Mouse (Mus musculus): ENCODE measurements around the gene Sik3. TPM values are rescaled to one million over a fixed set of nuclear protein-coding genes. Genes with fewer than 3 reads are reported as not detected.
A peak's percentile ranks its signal among the peaks of the same experiment; 100 is the strongest.

Gene Sik3
- 10 to 100 TPM; 38.0 to 41.1 TPM for total RNA-seq (2021)
- long read RNA-seq, experiment 1, full-length matches to known transcripts: 5 of 36 reads
- long read RNA-seq, experiment 1, partial matches to known transcripts: 24 of 36 reads
- long read RNA-seq, experiment 1, other reads (novel, unspliced or antisense): 7 of 36 reads
- long read RNA-seq, experiment 2, full-length matches to known transcripts: 8 of 33 reads
- long read RNA-seq, experiment 2, partial matches to known transcripts: 22 of 33 reads
- long read RNA-seq, experiment 2, other reads (novel, unspliced or antisense): 3 of 33 reads

- intact Hi-C loops (cut with DNase I): loop anchor here (5.0 kb wide), 1 partner anchor 70 kb away; no protein-coding TSS in a partner anchor
- TF ChIP-seq CTCF (IDR thresholded peaks at IDR 0.05): peak; percentile 87
- DNase-seq: peak; percentile 97
- H3K4me3 ChIP-seq: peak within 1 kb of the TSS; percentile 100
- H3K27ac ChIP-seq: peak within 1 kb of the TSS; percentile 99
Observed at GRCm38 (mm10) chr9:46012091-46013008, at the start of gene Sik3, which contains the start of gene Pafah1b2. TSS of gene Sik3 (plus strand) at chr9:46012820. TSS of gene Pafah1b2 (minus strand) at chr9:46012690.

DNA sequence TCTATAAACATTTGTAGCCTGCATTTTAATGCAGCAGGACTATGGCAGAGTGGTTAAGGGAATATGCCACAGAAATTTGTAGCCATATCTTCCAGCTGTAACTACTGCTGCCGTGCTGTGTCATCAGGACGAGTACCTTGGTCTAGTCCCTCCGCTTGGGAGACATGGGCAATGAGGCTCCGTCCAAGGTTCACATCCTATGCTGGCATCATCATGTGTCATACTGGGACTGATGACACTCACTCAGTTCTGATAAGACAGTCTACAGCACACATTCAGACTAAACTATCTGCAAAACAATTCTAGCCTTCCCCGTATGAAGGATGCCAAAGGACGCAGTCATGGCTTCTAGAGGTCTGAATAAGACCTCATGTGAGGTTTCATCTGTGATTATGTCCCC, 49.0 kb upstream of the Sik3 start:
- H3K4me3 ChIP-seq: no peak overlapping the region
- TF ChIP-seq CTCF (IDR thresholded peaks at IDR 0.05): no peak
- intact Hi-C loops (cut with DNase I): no loop called here
- H3K27ac ChIP-seq: peak overlapping the region; percentile 58
- DNase-seq: no peak

- TF ChIP-seq CTCF (IDR thresholded peaks at IDR 0.05): peak; percentile 33
- no peak for DNase-seq
- intact Hi-C loops (cut with DNase I): no loop called here
- H3K4me3 ChIP-seq: no peak overlapping the region
- no peak overlapping the region for H3K27ac ChIP-seq
Observed at GRCm38 (mm10) chr9:45976884-45977283, 35.7 kb upstream of the Sik3 start.

- Histone ChIP-seq H3K4me3 (no peak overlapping the region), H3K27ac (no peak overlapping the region)
- no peak for TF ChIP-seq CTCF (IDR thresholded peaks at IDR 0.05)
- intact Hi-C loops (cut with DNase I): no loop called here
- no peak for DNase-seq
Observed at GRCm38 (mm10) chr9:45979778-45980177, 32.8 kb upstream of the Sik3 start.

GRCm38 (mm10) chr9:45980611-45981010, 32.0 kb upstream of the Sik3 start:
- no peak overlapping the region for H3K4me3 ChIP-seq
- intact Hi-C loops (cut with DNase I): no loop called here
- no peak for TF ChIP-seq CTCF (IDR thresholded peaks at IDR 0.05)
- H3K27ac ChIP-seq: no peak overlapping the region
- DNase-seq: no peak

- peak; percentile 27; the same call in 1 of the 2 replicates for TF ChIP-seq CTCF (IDR thresholded peaks at IDR 0.05)
Observed at GRCm38 (mm10) chr9:45981331-45981730, 31.3 kb upstream of the Sik3 start.

DNA sequence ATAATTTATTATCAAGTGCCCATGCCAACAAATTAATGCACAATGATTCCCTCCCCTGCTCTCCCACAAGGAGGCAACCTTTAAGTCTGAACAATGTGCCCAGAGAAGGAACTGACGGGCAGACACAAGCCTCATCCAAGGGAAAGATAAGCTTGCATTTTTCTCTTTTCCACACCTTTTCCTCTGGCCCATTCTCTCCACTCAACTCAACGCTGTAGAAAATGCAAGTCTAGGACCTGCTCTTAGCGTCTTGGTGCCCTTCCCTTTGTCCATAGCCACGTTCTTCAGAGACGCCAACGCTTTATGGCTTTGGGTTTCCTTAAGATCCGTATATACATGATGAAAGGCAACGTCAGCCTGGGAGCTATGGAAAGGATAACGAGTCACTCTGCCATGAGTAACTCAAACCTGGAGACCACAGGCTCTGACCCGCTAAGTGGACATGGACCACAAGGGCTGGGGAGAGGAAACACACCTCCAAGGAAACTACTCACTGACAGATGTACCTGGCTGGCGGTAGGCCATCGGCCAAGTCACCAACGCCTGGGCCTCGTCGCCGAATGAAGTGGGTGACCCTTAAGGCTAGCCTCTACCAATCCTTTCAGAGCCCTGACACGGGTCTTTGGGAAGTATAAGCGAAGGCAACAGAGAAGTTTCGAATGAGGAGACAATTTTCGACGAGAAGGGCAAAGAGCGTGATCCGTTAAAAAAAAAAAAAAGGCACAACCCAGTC, 28.8 kb upstream of the Sik3 start:
- no peak; the same call in 1 of the 2 replicates for TF ChIP-seq CTCF (IDR thresholded peaks at IDR 0.05)
- intact Hi-C loops (cut with DNase I): no loop called here
- DNase-seq: no peak
- Histone ChIP-seq H3K27ac (peak overlapping the region; percentile 96), H3K4me3 (peak overlapping the region; percentile 97)

More at GRCm38 (mm10) chr9:45981331-45981730, 31.3 kb upstream of the Sik3 start:
- Histone ChIP-seq H3K4me3 (no peak overlapping the region), H3K27ac (no peak overlapping the region)
- intact Hi-C loops (cut with DNase I): no loop called here
- no peak for DNase-seq

DNA sequence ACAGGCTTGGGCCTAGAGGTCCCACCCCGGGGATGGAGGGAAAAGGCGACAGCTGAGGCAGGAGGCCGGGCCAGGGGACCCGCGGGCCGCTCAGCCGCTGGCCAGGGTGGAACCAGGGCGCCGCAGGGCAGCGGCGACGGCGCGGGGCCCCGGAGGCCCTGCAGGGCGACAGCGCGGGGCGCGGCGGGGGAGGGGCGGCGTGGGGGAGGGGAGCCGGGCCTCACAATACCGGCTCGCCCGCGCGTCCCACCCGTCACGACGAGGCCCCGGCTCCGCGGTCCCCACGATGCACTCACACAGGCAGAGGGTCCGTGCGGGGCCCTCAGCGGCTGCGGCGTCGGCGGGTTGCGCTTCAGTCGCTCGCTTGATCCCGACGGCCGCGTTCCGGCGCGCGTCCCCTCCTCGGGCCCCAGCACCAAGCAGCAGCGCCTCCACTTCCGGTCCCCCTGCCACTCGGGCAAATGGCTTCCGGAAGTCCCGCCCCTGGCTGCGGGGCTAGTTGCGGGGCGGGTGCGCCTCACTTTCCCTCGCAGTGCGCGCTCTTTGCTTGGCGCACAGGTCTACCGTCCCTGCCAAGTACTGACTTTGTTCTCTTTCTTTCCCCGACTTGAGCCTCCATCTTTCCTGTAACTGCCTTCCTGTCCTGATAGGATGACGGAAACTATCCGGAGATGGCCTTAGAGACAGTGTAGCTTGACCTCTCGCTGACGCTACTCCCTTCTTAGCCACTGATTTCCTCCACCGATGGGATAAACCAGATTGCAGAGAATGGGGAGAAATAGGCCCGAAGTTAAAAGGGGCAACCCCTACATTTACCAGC, 28.0 kb upstream of the Sik3 start:
- intact Hi-C loops (cut with DNase I): loop anchor here (1.0 kb wide), 1 partner anchor 29 kb away; the partner anchor contains the start of gene Sidt2

DNA sequence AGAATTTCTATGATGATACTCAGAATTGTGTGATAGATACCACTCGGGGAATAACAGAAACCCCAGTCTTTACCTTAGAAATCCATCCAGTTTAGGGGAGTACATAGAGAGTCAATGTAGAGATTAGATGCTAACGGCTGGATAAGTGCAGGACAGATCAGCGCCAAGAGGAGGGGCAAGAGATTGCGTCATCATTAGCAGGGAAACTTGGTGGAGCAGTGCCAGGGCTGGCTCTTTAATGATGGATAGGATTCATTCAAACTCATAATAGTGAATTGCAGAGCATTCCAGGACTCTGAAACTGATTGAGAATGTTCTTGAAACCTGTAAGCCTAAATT, 27.4 kb upstream of the Sik3 start:
- peak overlapping the region; percentile 97 for H3K4me3 ChIP-seq
- peak; percentile 81 for DNase-seq
- intact Hi-C loops (cut with DNase I): loop anchor here (1.0 kb wide), 1 partner anchor 30 kb away; the partner anchor contains the start of gene Sidt2
- peak overlapping the region; percentile 96 for H3K27ac ChIP-seq
- TF ChIP-seq CTCF (IDR thresholded peaks at IDR 0.05): no peak

More for the DNA sequence above, 28.0 kb upstream of the Sik3 start:
- Histone ChIP-seq H3K4me3 (peak overlapping the region; percentile 97), H3K27ac (peak overlapping the region; percentile 96)
- peak; percentile 95 for DNase-seq
- no peak for TF ChIP-seq CTCF (IDR thresholded peaks at IDR 0.05)

DNA sequence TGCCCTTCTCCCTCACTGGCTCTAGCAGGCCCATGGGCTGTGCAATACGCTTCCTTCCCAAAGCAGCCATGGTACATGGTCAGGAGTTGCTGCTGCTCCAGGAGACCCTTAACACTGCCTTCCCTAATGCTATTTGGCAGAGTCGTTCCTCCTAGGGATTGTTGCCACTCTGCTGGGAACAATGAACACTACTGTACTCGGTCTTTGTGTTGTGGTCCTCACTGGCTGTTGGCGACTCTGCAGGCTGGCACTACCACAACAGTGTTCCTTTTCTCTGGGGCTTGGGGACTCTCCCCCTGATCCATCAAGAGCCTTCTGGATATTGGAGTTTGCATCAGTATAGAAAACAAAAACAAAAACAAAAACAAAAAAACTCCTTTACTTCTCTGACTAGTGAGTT, 13.6 kb upstream of the Sik3 start:
- no peak for TF ChIP-seq CTCF (IDR thresholded peaks at IDR 0.05)
- DNase-seq: no peak
- Histone ChIP-seq H3K27ac (no peak overlapping the region), H3K4me3 (no peak overlapping the region)
- intact Hi-C loops (cut with DNase I): no loop called here

DNA sequence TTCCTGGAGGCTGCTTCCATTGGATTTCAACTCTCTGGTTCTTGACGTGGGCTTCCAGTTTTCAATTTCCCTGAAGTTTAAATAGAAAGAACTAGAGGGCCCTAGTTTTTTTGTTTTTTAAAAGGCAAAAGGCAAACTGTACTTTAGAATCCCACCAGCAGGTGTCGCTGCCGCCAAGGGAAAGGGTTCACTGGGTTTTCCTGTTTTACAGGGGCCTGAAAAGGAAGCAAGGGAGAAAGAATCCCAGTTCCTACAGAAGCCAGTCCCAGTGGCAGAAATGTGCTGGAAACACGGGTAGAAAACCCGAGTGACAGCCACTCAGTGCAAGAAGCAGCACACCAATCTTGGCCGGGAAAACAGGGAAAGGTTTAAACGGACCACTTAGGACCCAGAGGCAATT, 8.9 kb upstream of the Sik3 start:
- peak; percentile 95 for TF ChIP-seq CTCF (IDR thresholded peaks at IDR 0.05)
- Histone ChIP-seq H3K4me3 (no peak overlapping the region), H3K27ac (no peak overlapping the region; the same call in 1 of the 2 replicates)
- DNase-seq: peak; percentile 82
- intact Hi-C loops (cut with DNase I): loop anchor here (1.0 kb wide), 2 partner anchors 189 to 244 kb away; no protein-coding TSS in a partner anchor
